Mouse (Mus musculus) bone marrow macrophage, adult 2 months (primary cell): ENCODE data around the gene Olfr554. TPM values are rescaled to one million over a fixed set of nuclear protein-coding genes. Genes with fewer than 3 reads are reported as not detected.
"Not testable (repeated sequence)": the region's sequence is repeated elsewhere in the genome, so short reads cannot be mapped to it uniquely, and the experiment has no call there.

Experiments
- H3K27ac ChIP-seq: 2 replicates; pipeline ENCODE4 v1.5.1; 2012; ENCODE audit warnings: low read depth, low read length; ENCODE audit not compliant: insufficient read depth
- H3K4me1 ChIP-seq: 2 replicates; pipeline ENCODE4 v1.6.1; 2012; ENCODE audit warnings: low read length; ENCODE audit not compliant: control insufficient read depth, insufficient read depth
- H3K4me3 ChIP-seq: 2 replicates; pipeline ENCODE4 v1.5.1; 2012; ENCODE audit warnings: mild to moderate bottlenecking, low read length, moderate library complexity; ENCODE audit not compliant: insufficient read depth
- CTCF ChIP-seq: IDR thresholded peaks from 2 replicates; pipeline ENCODE4 v1.5.1; 2012; ENCODE audit warnings: low read depth, mild to moderate bottlenecking, low read length, moderate library complexity
- POLR2A ChIP-seq: IDR thresholded peaks from 2 replicates; pipeline ENCODE4 v1.6.1; 2012; ENCODE audit warnings: mild to moderate bottlenecking, low read depth, low read length, borderline replicate concordance
- polyA plus RNA-seq: library from polyadenylated mRNA; stranded (reverse); fragments of >200 nt; gene quantifications from 2 replicates; pipeline ENCODE4 v1.2.4, GENCODE M21; 2012; ENCODE audit not compliant: missing spikeins, insufficient read depth, insufficient read length

The Olfr554 gene
- not detected in 2 replicates for polyA plus RNA-seq

DNA sequence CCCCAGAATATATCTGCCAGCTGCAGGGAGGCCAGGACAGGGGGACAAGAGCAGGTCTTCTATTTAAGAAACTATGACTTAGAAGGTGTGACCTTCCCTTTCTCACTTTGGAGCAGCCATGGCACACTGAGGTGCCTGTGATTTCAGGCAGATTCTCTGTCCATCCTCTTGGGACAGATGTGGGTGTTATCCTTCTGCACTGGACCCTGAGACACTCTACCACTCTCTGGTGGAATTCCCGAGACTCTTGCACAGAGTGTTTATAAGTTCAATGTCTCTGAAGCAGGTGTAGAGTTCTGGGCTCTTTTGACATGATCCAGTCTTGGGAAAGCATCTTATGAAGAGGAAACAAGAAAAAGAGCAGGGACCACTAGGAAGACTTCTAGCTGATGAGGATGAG is at the start of gene Olfr554:
Gene Olfr554 (plus strand): TSS at position 301 of the 400 bp plus-strand sequence.
- TF ChIP-seq CTCF (no peak), POLR2A (no peak)
- Histone ChIP-seq H3K4me1 (peaks cover 2% of the 10 kb centered on the region; the same call in 1 of the 2 replicates), H3K27ac (no peak within 1 kb of the TSS), H3K4me3 (no peak within 1 kb of the TSS)

DNA sequence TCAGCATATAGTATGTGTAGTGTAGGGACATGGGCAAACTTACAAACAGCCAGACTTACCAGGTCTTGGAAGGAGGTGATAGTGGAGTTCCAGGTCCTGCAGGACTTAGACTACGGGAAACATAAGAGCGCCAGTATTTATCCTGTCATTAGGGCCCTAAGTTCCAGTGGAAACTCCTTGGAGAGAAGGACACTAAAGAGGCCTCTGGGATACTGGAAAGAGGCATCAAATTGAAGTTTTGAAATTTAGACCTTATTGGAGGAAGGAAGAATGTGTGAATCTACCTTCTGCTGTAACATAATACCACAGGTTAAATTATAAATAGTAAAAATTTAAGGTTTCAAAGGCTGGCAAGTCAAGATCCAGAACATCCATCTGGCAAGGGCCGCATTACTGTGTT is 46.4 kb upstream of the Olfr554 start, which contains the start of gene Olfr551:
Gene Olfr551 (minus strand): TSS at position 101 of the 400 bp plus-strand sequence.
- TF ChIP-seq CTCF (no peak), POLR2A (no peak)
- H3K27ac ChIP-seq, result no peak within 1 kb of the TSS
- H3K4me1 ChIP-seq, result 0 out of 2 replicates have a peak, but pooled peaks cover 2% of the 10 kb centered on the region
- H3K4me3 ChIP-seq, result no peak within 1 kb of the TSS

DNA sequence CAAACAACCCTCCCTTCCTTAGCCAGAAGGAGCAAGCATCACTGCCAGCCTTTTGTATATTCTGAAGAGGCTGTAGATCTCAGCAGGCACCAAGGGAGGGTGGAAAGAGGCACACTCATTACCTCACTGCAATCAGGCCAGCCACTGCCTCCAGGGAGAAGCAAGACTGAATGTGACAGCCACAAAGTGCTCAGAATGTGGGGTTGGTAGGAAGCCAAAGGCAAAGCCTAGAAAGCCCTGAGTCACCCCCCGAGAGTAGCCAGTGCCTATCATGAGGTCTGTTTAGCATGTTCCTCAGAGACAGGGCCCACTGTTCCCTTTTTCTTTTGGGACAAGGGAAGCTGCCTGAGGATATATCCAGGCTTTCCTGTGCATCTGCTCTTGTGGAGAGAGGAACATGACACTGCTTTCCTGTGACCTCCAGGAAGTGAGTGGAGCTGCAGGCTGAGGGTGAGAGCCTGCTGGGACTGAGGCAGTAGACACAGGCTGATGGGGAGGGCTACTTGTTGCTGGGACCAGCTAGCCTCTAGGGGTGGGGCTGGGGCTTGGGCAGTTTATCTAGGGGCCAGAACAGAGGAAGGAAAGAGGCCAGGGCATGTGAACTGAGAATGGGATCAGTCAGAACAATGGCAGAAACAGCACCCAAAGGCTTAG is 40.7 kb upstream of the Olfr554 start, which contains the start of gene Olfr552:
Gene Olfr552 (plus strand): TSS at position 393 of the 654 bp plus-strand sequence.
- peak within 1 kb of the TSS; percentile 30 for H3K27ac ChIP-seq

DNA sequence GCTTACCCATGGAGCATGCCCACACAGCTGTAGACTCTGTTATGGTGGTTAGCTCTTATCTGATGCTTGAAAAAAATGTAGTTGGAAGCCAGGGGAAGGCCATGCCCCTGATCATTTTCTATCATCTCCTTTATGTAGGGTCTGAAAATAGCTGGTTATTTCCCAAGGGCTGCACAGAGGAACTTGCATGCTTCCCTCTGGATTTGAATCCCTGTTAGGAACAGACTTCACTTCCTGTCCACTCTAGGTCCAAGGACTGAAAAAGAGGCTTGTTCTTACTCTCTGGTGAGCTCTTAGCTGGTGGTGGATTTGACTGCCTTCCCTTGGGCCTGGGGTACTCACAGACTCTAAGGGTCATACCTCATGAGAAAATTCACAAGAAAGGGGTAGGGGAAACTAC is 20.1 kb upstream of the Olfr554 start, which contains the start of gene Olfr553:
Gene Olfr553 (minus strand): TSS at position 101 of the 400 bp plus-strand sequence.
- Histone ChIP-seq H3K4me1 (peaks cover 3% of the 10 kb centered on the region), H3K4me3 (no peak within 1 kb of the TSS), H3K27ac (no peak within 1 kb of the TSS)
- TF ChIP-seq CTCF (no peak), POLR2A (no peak)

More for the DNA sequence above, 40.7 kb upstream of the Olfr554 start, which contains the start of gene Olfr552:
- no peak for TF ChIP-seq POLR2A
- no peak for TF ChIP-seq CTCF
- Histone ChIP-seq H3K4me1 (peaks cover 12% of the 10 kb centered on the region), H3K4me3 (no peak within 1 kb of the TSS)

DNA sequence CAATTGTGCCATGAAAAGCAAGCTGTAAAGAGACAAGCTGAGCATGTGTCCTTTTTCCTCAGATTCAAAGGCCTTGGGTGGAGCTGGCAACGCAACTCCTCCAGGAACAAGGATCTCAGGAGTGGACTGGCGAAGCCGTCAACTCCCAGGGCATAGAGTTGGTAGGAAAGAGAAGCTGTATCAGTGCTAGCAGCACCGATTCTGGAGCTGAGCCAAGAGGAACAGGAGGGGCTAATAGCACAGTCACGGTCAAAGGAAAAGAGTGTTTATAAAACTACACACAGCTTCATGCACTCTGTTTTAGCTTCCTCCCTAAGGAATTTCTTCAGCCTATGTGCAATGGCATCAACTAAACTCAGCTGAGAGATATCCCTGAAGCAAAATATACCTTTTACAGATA is 18.6 kb upstream of the Olfr554 start:
- no peak for TF ChIP-seq CTCF
- TF ChIP-seq POLR2A, result no peak
- no peak overlapping the region for H3K4me3 ChIP-seq
- no peak overlapping the region for H3K27ac ChIP-seq
- peaks cover 3% of the 10 kb centered on the region for H3K4me1 ChIP-seq

DNA sequence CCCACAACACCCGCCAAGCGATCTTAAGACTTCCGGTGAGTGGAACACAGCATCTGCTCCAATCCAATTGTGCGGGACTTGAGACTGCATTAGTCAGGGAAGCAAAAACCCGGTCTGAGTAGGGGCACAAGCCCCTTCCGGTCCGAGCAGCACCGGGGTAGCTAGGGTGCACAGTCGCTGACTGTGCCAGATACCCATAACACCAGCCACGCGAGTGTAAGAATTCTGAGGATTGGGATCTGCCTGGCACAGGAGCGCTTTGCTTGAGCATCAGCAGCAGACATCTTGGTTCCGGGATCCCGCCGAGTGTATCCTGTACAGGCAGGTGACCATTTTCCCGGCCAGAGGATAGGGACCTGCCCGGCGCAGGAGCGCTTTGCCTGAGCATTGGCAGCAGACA is 17.9 kb upstream of the Olfr554 start:
- H3K4me3 ChIP-seq, H3K27ac ChIP-seq, H3K4me1 ChIP-seq: not testable (repeated sequence)

DNA sequence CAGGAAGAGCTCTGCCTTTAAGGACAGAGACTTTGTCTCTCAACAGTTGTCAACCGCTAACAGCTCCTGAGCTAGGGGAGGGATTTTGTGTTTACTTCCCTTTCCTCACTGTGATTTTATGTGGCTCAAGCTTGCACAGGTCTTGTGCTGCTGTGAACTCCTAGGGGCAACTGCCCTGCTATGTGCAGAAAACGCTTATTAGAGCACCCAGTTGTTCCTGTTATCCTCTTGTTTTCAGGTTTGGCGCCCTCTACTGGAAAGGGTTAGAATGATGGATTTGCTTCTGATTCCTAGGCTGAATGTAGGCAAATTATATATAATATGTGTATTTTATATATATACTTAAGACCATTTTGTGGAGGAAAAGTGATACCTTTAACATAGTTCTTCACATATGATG is 1.6 kb upstream of the Olfr554 start:
- H3K27ac ChIP-seq, result no peak overlapping the region
- H3K4me1 ChIP-seq, result peaks cover 2% of the 10 kb centered on the region; the same call in 1 of the 2 replicates
- no peak overlapping the region for H3K4me3 ChIP-seq
- TF ChIP-seq POLR2A (no peak), CTCF (peak; percentile 39; the same call in 1 of the 2 replicates)

DNA sequence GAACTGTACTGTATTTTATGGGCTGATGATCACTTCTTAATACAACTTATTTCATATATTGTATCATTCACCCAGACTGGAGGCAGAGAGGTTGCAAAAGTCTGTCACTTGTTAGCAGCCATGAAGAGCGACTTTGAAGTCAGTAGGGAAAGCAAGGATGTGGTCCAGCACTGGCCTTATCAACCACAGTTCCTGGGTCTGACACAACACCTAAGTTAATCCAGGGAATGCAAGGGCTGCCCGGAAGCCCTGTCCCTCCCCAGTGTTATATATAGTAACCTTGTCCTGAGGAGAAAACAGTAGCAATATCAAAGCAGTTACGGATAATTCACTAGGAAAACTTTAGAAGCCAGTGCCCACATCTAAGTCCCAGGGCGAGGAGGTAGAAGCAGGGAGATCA is 6.7 kb downstream of the Olfr554 start:
- H3K27ac ChIP-seq, H3K4me1 ChIP-seq, H3K4me3 ChIP-seq: not testable (repeated sequence)

DNA sequence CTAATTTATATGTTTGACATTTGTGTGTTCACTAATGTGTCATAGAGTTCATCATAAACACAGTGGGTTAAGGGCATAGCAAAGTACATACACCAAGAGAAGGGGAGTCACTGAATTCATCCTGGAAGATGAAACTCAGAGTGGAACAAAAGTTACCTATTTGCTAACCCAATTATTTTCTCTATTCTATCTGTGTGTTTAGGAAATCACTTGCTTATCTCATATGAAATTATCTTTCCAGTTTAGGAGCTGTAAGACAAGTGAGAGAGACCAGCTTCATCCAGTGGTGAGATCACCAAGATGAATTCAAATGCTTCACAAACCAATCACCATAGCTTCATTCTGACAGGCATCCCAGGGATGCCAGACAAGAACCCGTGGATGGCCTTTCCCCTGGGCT is 20.3 kb downstream of the Olfr554 start, which contains the start of gene Olfr555:
Gene Olfr555 (plus strand): TSS at position 301 of the 400 bp plus-strand sequence.
- Histone ChIP-seq H3K4me3 (no peak within 1 kb of the TSS), H3K27ac (no peak within 1 kb of the TSS), H3K4me1 (no peaks in the 10 kb centered on the region)
- TF ChIP-seq CTCF, result no peak

DNA sequence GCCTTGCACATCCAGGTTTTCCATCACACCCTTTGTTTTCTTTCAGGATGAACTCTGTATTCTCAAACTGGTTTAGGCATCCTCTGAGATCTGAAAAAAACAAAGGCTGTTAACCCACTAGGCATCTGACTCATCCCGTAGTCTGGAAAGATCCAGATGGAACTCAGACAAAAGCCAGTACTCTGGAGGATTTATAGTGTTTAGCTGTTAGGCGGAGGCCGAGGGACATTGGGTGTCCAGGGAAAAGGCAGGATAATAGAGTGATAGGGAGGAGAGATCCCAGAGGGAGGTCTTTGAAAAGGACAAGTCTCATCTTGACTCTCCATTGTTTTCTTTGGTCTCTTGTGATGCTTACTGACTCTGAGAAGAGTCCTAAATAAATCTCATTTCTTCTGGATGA is 26.4 kb downstream of the Olfr554 start, which contains the start of gene Olfr556:
Gene Olfr556 (plus strand): TSS at position 301 of the 400 bp plus-strand sequence.
- TF ChIP-seq CTCF (no peak), POLR2A (no peak)

DNA sequence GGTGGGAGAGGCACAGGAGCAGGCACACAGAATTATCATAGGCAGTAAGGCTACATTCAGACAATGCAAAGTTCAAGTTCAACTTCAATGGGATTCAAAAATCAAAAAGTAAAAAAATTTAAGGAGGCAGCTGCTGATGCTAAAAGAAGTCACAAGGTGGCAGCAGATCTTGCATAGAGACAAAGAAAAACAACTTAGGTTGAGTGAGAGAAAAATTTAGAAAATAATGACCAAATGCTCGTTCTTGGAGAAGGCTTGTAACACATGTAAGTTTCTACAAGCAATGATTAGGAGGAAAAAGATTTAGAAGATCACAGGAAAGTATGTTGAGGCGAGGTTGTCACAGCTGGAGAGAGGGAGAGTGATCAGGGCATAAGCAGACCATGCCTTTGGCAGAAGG is 27.1 kb downstream of the Olfr554 start:
- Histone ChIP-seq H3K27ac (no peak overlapping the region), H3K4me3 (no peak overlapping the region), H3K4me1 (no peaks in the 10 kb centered on the region)
- TF ChIP-seq CTCF, result no peak
- no peak for TF ChIP-seq POLR2A

More for the DNA sequence above, 26.4 kb downstream of the Olfr554 start, which contains the start of gene Olfr556:
- Histone ChIP-seq H3K4me3 (no peak within 1 kb of the TSS), H3K27ac (no peak within 1 kb of the TSS), H3K4me1 (no peaks in the 10 kb centered on the region)
